Mouse (Mus musculus): Measurements from ENCODE around the gene Foxr1. TPM values are rescaled to one million over a fixed set of nuclear protein-coding genes. Genes with fewer than 3 reads are reported as not detected.
"Not testable (repeated sequence)": the region's sequence is repeated elsewhere in the genome, so short reads cannot be mapped to it uniquely, and the experiment has no call there.

Foxr1 gene
- total RNA-seq, 2 experiments from 2014 or later, result not detected

GRCm38 (mm10) chr9:44477339-44478228 lies 36.6 kb upstream of the Foxr1 start:
- peak; percentile 50 to 55 for DNase-seq (ENCODE audit: low spot score in 2 of 2)

GRCm38 (mm10) chr9:44475936-44476335 lies 35.0 kb upstream of the Foxr1 start:
- peak in 1 of 2 experiments; percentile 36 for DNase-seq (ENCODE audit: low spot score in 2 of 2)

DNA sequence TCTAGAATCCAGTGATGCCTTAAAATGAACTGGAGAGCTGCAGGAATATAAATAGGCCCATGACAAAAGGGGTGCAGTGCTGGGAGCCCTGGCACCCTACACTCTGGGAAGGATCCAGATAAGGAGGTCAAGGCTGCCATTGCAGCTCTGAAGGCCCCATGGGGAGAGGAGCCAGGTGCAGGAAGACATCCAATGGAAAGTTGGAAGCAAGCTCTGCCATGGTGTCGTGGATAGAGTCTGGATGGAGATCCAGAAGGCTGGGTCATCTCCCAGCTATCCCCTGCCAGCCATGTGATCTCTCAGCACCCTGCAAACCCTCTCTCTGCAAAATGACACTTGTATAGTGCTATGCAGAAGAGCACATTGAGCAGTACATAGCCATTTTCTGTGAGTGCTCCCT lies 33.4 kb upstream of the Foxr1 start:
- no peak for DNase-seq (ENCODE audit: low spot score in 2 of 2)

DNA sequence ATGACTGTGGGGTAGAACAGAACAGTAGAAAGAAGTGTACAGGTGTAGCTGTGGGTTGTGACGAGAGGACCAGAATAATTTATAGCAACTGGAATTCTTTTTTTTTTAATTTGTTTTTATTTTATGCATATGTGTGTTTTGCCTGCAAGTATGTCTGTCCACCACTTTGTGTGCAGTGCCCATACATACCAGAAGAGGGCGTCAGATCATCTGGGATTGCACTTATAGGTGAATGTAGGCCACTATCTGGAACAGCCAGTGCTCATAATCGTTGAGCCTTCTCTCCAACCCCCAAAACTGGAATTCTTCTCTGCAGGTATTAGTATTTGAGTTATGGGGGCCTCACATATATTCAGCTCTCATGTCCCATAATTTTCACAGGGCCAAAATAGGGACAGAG lies 32.2 kb upstream of the Foxr1 start:
- DNase-seq (ENCODE audit: low spot score in 2 of 2), result no peak

GRCm38 (mm10) chr9:44468800-44469199 lies 27.9 kb upstream of the Foxr1 start:
- DNase-seq (ENCODE audit: low spot score in 2 of 2), result no peak

- no peak for DNase-seq (ENCODE audit: low spot score in 2 of 2)
Observed at GRCm38 (mm10) chr9:44468224-44468623, 27.3 kb upstream of the Foxr1 start.

DNA sequence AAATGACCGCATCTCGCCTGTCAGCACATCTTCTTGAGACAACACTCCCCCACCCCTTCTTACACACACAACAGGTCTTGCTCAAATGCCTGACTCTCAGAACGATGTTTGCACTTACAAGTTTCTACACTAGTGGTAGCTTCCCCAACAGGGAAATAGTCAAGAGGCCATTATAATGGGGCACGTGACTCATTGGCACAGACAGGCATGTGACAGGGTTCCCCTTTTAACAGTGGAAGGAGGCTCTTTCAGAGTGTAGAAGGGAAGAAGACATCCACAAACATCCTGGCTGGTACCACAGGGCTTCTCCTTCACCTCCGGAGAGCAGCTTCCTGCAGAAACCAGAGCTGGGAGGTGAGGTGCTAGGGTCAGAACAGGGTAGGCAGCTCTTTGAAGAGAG lies 21.0 kb upstream of the Foxr1 start:
- no peak for DNase-seq (ENCODE audit: low spot score in 2 of 2)

- DNase-seq (ENCODE audit: low spot score in 2 of 2), result peak; percentile 80 to 83
Observed at GRCm38 (mm10) chr9:44457035-44457742, 16.3 kb upstream of the Foxr1 start.

GRCm38 (mm10) chr9:44454891-44455220 lies 13.9 kb upstream of the Foxr1 start, which contains the start of gene Upk2:
Gene Upk2 (minus strand): TSS chr9:44454976.
- peak in 1 of 2 experiments; percentile 10 for DNase-seq (ENCODE audit: low spot score in 2 of 2)

- DNase-seq (ENCODE audit: low spot score in 2 of 2), result peak; percentile 94 to 95
Observed at GRCm38 (mm10) chr9:44454132-44454890, 13.4 kb upstream of the Foxr1 start.

DNA sequence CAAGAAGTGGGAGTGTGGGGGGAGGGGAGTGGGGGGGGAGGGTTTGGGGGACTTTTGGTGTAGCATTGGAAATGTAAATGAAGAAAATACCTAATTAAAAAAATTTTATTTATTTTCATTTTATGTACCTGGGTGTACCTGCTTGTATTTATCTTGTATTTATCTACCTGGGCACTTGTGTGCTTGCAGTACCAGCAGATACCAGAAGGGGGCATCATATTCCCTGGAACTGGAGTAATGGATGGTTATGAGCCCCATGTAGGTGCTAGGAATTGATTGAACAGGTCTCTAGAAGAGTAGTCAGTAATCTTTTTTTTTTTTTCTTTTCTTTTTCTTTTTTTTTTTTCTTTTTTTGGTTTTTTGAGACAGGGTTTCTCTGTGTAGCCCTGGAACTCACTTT lies 9.5 kb upstream of the Foxr1 start:
- no peak for DNase-seq (ENCODE audit: low spot score in 2 of 2)

- DNase-seq (ENCODE audit: low spot score in 2 of 2), result not testable (repeated sequence)
Observed at GRCm38 (mm10) chr9:44444402-44445025, 3.6 kb upstream of the Foxr1 start.

- no peak for DNase-seq (ENCODE audit: low spot score in 2 of 2)
Observed at GRCm38 (mm10) chr9:44435747-44436146, 5.2 kb downstream of the Foxr1 start.

- DNase-seq (ENCODE audit: low spot score in 2 of 2), result no peak
Observed at GRCm38 (mm10) chr9:44432577-44433185, 8.3 kb downstream of the Foxr1 start.

- no peak for DNase-seq (ENCODE audit: low spot score in 2 of 2)
Observed at GRCm38 (mm10) chr9:44423576-44423975, 17.4 kb downstream of the Foxr1 start.

DNA sequence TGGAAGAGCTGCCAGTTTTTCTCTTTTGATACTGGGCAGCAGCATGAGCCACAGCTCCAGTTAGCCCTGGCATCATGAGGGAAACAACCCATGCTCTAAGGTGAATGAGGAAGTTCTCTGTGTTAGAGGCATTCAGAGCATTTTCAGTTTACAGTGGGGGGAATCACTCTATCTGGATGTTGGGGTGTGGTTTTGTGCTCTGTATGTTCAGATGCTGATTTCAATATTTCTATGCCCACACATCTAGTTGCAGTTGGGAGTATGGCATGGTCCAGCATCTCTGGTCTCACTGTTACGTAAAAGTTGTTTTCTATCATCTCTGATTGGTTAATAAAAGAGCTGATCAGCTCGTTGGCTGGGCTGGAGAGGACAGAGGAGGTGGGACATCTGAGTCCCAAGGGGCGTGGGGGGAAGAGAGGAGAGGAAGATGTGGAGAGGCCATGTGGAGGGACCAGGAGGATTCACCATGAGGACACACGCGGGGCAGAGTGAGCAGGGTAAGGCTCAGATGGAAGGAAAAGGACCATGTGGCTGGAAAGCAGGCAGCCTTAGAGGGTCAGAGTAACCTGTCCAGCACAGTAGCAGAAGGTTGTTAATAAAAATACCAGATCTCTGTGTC lies 20.5 kb downstream of the Foxr1 start:
- no peak for DNase-seq (ENCODE audit: low spot score in 2 of 2)

DNA sequence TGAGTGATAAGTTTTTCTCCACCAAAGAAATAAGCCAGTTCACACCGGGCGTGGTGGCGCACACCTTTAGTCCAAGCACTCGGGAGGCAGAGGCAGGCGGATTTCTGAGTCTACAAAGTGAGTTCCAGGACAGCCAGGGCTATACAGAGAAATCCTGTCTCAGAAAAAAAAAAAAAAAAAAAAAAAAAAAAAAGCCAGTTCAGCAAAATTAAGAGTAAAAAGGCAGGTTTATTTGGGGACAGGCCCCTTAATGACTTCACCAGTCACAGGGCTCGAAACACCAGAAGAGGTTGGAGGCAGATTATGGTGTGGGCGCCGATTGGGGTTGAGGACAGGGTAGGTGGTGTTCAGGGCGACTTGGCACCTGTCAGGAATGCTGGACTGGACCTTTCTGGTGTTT lies 21.2 kb downstream of the Foxr1 start:
- not testable (repeated sequence) for DNase-seq (ENCODE audit: low spot score in 2 of 2)

DNA sequence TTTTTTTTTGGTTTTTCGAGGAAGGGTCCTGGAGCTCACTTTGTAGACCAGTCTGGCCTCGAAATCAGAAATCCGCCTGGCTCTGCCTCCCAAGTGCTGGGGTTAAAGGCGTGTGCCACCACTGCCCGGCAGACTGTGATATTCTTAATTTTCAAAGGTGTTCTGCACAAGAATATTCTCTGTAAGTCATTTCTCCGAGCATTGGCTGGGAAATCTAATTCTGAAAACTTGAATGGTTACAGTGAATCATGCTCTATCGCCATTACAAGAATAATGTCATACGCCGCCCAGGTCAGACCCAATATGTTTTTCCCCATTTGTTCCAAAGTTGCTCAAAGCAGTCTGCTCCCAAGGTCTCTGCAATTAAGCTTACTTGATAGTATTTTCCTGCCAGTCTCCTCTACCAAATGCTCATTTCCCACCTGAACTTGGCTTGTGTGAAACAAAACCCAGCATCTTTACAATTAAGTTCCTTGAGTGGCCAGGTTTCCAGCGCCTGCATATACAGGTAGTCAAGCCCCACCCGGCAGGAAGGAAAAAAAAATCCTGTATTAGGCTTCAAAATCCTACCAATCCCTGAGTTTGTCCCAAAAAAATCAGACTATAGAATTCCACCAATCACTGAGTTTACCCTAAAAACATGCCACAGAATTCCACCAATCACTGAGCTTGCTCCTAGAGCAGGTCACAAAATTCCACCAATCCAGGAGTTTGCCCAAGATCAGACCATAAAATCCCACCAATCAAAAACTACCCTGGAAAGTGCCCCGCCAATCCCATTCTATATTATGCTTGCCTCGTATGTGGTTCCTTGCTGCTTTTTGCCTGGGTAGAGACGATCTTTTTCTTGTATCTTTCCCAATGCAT lies 22.2 kb downstream of the Foxr1 start, which contains the start of gene Ccdc84:
Gene Ccdc84 (minus strand): TSS at position 51 of the 867 bp plus-strand sequence.
- DNase-seq (ENCODE audit: low spot score in 2 of 2), result no peak

DNA sequence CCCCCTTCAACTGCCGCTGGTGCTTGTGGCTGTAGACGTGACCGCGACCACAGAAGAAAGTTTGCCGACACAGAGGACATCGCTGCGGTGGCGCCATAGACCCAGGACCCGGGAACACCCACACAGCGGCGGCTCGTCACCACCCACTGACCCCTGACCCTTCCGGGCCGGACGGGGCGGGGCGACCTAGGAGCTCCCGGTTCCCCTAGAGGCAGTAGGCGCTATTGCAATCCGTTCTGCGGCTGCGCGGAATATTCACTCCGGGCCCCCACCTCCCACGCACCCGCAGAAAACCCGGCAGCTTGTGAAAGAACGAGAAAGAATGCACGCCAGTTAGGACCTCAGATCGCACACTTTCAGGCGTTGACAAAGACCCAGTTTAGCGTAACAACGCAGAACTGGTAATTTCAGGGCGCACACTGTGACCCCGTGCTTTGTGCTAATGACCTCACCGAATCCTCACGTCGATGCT lies 23.0 kb downstream of the Foxr1 start:
- peak; percentile 98 for DNase-seq (ENCODE audit: low spot score in 2 of 2)

All from layer of hippocampus, postnatal 10 days (tissue).